Mouse (Mus musculus): Measurements from ENCODE around the gene Wdr89. TPM values are rescaled to one million over a fixed set of nuclear protein-coding genes. Genes with fewer than 3 reads are reported as not detected.

The Wdr89 gene
- total RNA-seq, 2 experiments from 2014 or later, result 4.0 to 4.4 TPM

DNA sequence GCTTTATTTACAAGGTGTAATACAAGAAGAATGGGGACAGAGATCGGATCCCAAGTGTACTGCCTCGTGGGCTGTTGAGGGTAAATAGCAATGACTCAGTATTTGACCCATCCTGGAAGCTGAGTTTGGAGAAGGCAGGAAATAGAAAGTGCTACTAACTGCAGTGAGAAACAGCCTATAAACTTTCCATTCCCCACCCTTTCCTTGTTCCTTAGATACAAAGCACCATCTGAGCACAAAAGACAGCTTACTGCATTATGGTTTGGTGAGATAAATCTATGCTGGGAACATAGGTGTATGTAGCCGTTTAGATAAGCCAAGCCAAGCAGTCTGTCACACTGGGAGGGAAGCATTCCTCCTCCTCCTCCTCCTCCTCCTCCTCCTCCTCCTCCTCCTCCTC, 46.5 kb downstream of the Wdr89 start:
- no peak for DNase-seq
- intact Hi-C loops (cut with DNase I), result no loop called here

DNA sequence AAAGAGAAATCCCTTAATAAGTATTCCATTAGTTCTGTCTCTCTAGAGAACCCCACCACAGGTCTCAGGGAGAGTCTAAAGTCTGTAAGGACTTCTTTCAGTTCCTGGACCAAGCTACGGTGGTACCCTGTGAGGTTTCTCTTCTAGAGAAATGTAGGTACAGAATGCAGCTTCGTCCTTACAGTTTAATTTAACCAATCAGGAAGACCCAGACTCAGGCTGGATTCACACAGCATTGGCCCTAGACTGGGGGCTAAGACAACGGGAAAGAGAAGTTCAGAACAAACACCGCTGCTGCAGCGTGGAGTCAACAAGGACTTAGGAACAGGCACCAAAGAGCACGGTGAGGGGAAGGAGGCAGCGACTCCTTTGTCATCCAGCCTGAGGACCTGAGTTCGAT, 52.5 kb downstream of the Wdr89 start:
- no peak for DNase-seq
- intact Hi-C loops (cut with DNase I), result no loop called here

DNA sequence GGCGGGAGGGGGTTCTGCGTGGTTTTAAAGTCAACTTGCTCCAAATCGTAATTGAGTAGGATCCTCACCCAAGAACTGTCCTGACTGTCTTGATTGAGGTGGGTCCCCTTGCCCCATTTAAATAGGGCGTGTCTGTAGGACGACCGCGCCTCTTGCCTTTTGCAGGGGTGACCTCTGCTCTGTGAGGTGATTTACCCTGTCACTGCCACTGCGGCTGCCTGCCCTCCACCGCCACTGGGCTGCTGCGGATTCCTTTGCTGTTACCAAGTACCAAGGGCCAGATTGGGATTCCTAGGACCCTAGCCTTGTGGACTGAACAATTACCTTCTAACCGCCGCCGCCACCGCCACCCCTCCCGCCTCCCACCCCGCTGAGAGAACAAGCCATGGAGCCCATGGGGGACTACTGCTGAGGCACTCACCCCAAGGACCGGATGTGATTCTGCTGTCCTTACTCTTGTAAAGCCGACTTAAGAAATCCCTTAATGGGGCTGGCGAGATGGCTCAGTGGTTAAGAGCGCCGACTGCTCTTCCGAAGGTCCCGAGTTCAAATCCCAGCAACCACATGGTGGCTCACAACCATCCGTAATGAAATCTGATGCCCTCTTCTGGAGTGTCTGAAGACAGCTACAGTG, 53.1 kb downstream of the Wdr89 start:
- intact Hi-C loops (cut with DNase I), result no loop called here
- no peak for DNase-seq

DNA sequence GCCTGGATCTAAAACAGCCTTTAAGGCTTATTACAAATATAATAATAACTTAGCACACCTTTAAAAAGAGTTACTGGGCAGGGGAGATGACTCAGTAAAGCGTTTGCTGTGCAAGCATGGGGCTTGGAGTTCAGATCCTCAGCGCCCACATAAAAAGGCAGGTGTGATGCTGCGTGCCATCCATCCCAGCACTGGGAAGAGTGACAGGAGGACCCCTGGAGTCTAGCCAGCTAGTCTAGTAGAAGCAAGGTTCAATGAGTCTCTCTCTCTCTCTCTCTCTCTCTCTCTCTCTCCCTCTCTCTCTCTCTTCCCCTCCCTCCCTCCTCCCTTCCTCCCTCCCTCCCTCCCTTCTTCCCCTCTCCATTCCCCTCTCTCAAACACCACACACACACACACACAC, 53.8 kb downstream of the Wdr89 start:
- intact Hi-C loops (cut with DNase I), result no loop called here
- peak; percentile 16 for DNase-seq

DNA sequence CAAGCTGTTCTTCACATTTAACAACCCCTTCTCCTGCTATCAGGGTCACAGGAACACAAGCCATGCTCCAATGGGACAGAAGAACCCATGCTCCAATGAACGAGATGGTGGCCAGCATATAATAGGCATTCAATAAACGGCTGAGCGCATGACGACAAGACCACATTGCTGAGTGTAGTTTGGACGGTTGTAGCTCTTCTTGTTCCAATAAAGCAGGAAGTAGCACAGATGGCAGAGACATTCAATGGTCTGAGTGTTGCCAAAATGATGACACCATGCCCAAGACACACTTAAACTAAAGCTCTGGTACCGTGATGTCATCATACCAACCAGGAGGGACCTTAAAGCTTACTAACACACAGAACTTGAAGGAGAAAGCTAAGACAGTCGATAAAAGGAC, 56.6 kb downstream of the Wdr89 start:
- DNase-seq, result no peak

DNA sequence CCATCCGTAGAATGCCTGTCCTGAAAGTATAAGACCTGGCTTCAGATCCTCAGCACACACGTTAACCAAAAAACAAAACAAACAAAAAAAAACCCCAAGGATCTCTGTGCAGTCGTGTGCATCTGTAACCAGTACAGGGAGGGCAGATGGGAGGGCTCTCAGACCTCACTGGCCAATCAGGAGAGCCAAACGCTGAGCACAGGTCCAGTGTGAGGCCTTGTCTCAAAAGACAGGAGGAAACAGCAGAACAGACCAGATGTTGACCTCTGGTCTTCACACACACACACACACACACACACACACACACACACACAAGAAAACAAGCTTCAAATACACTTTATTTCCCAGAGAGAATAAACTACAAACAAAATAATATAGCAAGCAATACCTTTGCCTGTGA, 69.8 kb downstream of the Wdr89 start:
- no peak for DNase-seq
- intact Hi-C loops (cut with DNase I), result loop anchor here (5.0 kb wide), 2 partner anchors 38 to 132 kb away; no protein-coding TSS in a partner anchor

More for the DNA sequence above, 56.6 kb downstream of the Wdr89 start:
- intact Hi-C loops (cut with DNase I), result no loop called here

DNA sequence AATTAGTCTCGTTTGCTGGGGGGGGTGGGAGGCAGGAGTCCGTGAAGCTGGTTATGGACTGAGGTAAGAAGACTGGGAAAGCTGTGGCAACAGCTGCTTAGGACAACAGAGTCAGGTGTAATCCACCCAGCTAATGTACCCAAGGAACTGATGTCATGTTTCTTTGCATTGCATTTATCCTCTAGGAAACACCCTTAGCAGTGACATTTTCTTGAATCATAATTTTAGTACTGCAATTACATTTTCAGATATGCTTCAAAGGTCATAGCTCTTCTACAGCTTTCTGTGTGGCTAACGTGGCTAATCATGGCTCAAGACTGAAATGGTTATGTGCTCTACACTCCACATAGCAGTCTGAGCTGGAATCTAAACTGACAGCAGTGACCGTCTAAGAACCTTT, 70.3 kb downstream of the Wdr89 start:
- DNase-seq, result no peak
- intact Hi-C loops (cut with DNase I), result loop anchor here (5.0 kb wide), 2 partner anchors 38 to 132 kb away; no protein-coding TSS in a partner anchor

DNA sequence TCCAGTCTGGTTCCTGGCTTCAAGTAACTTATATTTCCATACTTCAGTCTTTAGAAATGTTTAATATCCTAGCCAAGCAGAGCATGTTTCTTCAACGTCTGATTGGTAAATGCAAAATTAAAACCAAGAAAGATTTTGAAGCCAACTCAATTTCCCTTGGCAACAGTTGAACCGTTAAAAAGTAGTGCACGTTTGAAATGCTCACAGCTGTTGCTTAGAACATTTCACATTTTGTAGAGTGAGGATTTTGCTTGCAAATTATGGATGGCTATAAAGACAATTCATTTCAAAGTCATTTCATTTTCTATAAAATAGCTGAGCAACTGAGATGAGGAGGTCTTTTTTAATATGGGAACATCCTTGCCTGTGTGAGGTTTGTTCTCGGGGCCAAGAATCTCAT, 71.6 kb downstream of the Wdr89 start:
- no peak for DNase-seq
- intact Hi-C loops (cut with DNase I), result loop anchor here (5.0 kb wide), 2 partner anchors 40 to 130 kb away; no protein-coding TSS in a partner anchor

DNA sequence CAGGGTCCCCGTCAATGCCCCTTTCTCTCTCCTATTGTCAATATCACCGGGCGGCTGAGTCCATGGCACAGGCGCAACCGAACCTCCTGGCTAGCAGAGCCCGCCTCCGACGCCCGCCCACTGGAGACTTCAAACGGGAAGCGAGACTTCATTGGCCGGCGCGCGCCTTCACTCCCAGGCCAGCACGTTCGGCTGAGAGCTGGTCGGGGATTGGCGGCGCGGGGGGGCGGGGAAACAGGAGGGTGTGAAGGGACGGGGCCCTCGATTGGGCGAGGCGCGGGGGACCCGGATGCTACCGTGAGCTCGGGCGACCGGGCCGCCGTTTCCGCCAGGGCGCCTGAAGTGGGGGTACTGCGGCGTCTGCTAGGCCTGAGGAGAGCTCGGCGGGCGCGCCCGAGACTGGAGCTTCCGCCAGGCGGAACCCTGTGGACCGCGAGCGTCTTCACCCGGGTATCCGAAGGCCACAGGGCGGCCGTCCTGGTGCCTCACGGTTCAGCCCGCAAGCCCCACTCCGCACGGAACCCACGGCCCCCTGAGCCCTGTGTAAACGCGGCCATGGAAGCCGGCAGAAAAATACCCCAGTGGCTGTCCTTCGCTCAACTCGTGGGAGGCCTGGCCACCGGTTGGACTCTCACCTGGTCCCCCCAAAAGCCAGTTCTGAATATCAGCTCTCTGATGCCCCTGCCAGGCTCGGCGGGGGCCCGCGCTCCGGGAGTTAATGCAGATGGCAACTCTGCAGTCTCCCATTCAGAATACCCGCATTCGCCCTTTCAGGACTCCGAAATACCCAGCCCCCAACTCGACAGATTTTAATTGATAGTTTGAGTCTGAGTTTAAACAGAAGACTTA, 73.0 kb downstream of the Wdr89 start, which contains the start of gene Ppp2r5e:
Ppp2r5e (minus strand) TSS at position 92 of the 849 bp plus-strand sequence.
- DNase-seq, result peak; percentile 100
- intact Hi-C loops (cut with DNase I), result loop anchor here (5.0 kb wide), 2 partner anchors 41 to 129 kb away; no protein-coding TSS in a partner anchor

DNA sequence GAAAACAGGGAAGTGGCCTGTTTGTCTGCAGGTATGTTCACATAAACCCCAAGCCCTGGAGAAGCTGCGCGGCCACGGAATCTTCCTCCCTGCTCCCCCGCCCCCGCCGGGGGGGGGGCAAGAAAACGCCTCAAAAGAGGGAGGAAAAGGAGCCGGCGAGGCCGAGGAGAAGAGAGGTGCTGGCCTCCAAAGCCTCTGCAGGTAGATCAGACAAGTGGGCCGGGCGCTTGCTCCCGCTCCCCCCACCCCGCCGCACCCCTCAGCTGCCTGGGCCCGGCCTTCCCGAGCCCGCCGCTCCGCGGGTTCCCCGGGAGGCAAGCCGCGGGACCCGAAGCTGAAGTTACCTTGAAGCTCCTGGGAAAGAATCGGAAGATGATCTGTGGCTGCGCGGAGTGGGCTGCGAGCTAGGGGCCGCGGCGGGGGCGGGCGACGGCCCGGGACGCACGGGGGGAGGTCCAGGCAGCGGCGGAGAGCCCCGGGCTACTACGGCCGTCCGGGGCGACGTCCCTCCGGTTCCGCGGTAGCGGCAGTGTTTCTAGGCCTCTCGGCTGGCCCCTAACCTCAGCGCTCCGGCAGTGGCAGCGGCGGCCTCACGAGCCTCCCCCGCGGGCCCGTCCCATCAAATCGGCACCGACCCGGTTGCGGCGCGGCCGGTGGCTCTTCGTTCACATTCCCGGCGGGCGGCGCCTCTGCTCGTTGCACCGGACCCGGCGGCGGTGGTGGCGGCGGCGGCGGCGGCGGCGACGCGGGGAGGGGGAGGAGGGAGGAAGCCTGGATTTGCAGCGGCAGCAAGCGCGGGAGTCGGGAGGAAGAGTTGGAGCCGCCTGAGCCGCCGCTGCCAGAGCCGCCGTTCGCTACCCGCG, 73.8 kb downstream of the Wdr89 start:
- peak; percentile 32 for DNase-seq
- intact Hi-C loops (cut with DNase I), result loop anchor here (5.0 kb wide), 2 partner anchors 42 to 128 kb away; no protein-coding TSS in a partner anchor

DNA sequence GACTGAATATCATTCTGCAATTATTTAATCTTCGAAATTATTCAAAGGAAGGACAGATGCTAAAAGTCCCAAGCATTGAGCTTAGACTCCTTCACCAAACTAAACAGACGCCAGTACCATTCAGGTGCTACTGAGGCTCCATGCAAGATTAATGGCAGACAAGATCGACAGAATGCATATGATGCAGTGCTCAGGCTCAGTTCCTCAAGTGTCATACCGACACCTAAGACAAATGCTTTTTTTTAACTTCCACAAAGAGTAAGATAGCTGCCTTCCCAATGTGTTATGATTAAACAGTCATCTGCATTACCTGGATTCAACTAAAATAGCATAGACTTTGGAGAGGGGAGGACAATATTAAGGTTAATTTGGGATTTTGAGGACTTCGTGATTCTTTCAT, 74.9 kb downstream of the Wdr89 start:
- no peak for DNase-seq
- intact Hi-C loops (cut with DNase I), result no loop called here

DNA sequence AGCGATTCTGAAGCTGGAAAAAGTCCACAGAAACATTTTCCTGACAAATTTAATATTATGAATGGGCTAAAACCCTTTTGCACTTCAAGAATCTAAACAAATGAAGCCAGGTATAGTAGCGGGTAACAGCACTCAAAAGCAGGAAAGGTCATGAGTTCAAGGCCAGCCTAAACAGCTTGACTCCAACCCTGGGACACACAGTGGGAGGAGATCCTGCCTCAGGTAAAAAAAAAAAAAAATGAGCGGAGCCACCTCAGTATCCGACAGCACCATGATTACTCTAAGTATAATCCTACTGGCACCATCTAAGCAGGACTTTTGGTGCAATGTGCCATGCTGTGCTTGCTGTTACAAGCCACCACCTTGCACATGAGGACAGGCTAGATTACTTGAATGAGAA, 75.5 kb downstream of the Wdr89 start:
- DNase-seq, result no peak
- intact Hi-C loops (cut with DNase I), result no loop called here

DNA sequence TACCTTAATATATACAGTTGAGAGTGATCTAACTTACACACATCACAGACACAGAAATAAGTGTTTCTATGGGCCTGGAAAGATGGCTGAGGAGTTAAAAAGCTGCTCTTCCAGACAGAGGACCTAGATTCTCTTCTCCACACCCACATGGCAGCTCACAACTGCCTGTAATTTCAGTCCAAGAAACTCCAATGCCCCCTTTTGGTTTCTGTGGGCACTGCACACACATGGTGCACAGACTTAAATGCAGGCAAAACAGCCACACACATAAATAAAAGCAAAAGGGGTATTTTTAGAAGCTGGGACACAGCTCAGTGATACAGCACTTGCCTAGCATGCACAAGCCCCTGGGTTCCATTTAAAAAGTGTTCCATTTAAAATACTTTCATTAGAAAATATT, 81.8 kb downstream of the Wdr89 start:
- DNase-seq, result no peak
- intact Hi-C loops (cut with DNase I), result loop anchor here (10.0 kb wide), 1 partner anchor 73 kb away; no protein-coding TSS in a partner anchor

DNA sequence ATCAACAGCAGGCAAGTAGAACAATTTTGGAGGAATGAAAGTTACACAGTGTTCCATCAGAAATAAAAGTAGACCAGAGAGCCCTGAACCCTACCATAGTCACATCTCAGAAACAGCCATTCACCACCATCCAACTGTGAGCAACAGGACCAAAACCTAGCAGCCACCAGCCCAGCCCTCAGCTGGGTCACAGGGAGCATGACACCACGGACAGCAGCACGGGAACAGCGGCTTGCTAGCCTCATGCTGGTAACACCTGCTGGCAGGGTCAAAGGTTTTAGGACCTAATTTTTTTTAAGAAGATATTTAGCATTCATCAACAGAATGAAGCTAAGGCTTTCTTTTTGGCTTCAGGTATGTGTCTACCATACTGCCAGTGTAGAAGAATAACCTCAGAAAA, 85.6 kb downstream of the Wdr89 start:
- intact Hi-C loops (cut with DNase I), result loop anchor here (10.0 kb wide), 1 partner anchor 69 kb away; no protein-coding TSS in a partner anchor
- no peak for DNase-seq

Other genes starting within 250 kb of the Wdr89 start
- gene Ppp2r5e, start 73.3 kb downstream of the Wdr89 start, total RNA-seq (2021), result 10 to 100 TPM; 93.4 to 94.3 TPM
- 10 to 100 TPM; 25.9 to 27.2 TPM for gene Sgpp1, start 66.2 kb upstream of the Wdr89 start, total RNA-seq (2021)
- 10 to 100 TPM; 37.6 to 43.8 TPM for gene Syne2, start 148.6 kb upstream of the Wdr89 start, total RNA-seq (2021)